Mouse (Mus musculus): Measurements from ENCODE around the gene Rap1gap2.

Rap1gap2 gene

GRCm38 (mm10) chr11:74411943-74412342, 198.8 kb downstream of the Rap1gap2 start:
- DNase-seq (ENCODE audit: low spot score), result no peak

DNA sequence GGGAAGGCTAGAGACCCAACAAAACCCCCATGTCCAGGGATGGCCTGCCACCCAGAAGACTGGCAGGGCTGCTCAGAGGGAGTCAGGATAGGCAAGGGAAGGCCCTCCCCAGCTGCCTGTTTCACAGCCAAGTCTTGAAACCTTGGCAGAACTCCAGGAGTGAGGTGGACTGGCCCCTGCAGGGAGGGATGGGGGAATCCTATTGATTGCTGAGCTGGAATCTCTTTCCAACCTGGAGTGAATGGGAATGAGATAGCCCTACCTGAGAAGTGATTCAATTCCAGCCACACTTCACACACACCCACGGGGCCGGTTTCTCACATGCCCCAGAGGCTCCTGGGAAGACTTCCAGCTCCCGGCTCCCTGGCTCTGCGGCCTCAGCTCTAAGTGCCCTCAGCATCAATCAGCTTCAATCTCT, 200.9 kb downstream of the Rap1gap2 start:
- DNase-seq (ENCODE audit: low spot score), result no peak

DNA sequence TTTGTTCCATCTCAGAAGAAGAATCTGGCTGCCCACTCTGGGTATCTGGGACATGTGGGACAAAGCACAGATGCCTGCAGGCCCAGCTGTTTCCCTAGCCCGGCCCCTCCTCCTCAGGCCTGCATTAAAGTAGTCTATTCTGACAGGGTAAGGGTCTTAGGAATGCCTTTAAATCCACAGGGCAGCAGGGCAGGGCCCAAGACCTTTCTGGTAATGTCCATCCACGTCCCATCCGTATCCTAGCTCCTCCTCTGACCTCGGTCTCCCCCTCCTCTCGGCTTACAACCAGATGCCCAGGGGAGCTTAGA, 201.3 kb downstream of the Rap1gap2 start:
- DNase-seq (ENCODE audit: low spot score), result no peak

GRCm38 (mm10) chr11:74408587-74409446, 201.9 kb downstream of the Rap1gap2 start:
- no peak for DNase-seq (ENCODE audit: low spot score)

DNA sequence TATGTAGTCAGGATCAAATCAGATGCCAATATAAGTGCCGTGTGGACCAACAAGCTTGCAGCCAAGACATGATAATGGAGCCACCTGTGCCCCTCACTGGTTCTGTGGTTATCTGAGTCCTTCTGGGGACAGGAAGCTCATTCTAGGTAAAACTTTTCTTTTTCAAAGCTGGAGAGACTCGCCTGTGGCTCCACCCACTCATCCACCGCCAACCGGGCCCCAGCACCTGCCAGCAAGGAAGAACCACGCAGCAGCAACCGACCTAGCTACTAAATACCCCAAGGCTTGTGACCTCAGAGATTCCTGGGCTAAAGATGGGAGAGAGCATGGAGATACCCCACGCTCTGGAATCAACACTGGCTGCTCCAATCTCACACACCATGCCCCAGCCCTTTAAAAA, 205.5 kb downstream of the Rap1gap2 start:
- no peak for DNase-seq (ENCODE audit: low spot score)

- no peak for DNase-seq (ENCODE audit: low spot score)
These were observed 206.5 kb downstream of the Rap1gap2 start for GRCm38 (mm10) chr11:74404216-74404615.

DNA sequence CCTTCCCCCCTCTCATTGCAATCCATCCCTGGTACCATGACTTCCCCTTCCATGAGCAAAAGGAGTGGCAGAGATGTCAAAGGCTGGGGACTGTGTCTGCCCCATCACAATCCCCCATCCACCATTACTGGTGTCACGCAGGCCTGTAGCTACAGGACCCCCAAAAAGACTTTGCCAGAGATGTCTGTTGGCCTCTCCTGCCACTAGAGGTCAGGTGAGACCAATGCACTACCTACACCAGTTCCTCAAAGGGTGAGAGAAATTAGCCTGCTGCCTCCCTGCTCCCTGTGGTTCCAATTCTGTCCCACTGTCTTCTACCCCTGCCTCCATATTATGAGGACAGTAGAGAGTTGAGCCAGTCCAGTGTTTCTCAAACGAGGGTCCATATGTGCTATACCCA, 208.6 kb downstream of the Rap1gap2 start:
- DNase-seq (ENCODE audit: low spot score), result peak; percentile 59

- no peak for DNase-seq (ENCODE audit: low spot score)
These were observed 215.1 kb downstream of the Rap1gap2 start for GRCm38 (mm10) chr11:74395583-74395982.

DNA sequence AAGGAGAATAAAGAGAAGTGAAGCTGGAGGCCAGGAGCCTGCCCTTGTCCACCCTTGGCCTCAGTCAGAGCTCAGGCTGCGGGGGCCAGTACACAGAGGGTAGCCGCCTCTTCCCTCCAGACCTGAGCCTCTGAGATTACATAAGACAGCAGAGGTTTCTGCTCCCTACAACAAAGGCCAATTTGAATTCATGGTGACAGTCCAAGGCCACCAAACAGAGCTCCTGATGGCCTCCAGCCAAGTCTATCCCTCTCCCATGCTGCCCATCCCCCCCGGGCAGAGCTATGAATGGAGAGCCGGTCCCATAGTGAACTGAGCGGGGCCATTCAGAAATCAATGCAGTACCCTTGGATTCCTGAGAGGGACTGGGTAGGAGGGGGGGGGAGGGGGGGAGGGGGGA, 217.2 kb downstream of the Rap1gap2 start:
- no peak for DNase-seq (ENCODE audit: low spot score)

- no peak for DNase-seq (ENCODE audit: low spot score)
These were observed 217.8 kb downstream of the Rap1gap2 start for GRCm38 (mm10) chr11:74392903-74393302.

GRCm38 (mm10) chr11:74391899-74392298, 218.8 kb downstream of the Rap1gap2 start:
- no peak for DNase-seq (ENCODE audit: low spot score)

DNA sequence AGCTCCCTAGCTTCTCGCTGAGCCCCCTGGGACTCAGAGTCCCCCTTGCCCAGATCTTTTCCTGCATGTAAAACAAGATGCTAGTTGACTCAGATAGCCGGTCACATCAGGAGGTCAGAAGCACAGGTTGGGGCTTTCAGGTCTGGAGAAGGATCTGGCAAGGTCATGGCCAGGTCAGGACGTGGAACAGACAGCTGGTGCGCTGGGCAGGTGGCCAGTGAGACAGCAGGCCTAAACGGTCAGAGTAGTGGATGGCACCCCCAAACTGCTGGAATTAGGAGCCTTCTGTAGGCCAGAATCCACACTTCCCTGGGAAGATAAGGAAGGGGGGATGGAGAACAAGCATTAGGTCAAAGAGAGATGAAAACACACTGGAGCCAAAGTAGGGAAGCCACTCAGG, 223.5 kb downstream of the Rap1gap2 start:
- no peak for DNase-seq (ENCODE audit: low spot score)

GRCm38 (mm10) chr11:74385674-74386073, 225.0 kb downstream of the Rap1gap2 start:
- DNase-seq (ENCODE audit: low spot score), result no peak

DNA sequence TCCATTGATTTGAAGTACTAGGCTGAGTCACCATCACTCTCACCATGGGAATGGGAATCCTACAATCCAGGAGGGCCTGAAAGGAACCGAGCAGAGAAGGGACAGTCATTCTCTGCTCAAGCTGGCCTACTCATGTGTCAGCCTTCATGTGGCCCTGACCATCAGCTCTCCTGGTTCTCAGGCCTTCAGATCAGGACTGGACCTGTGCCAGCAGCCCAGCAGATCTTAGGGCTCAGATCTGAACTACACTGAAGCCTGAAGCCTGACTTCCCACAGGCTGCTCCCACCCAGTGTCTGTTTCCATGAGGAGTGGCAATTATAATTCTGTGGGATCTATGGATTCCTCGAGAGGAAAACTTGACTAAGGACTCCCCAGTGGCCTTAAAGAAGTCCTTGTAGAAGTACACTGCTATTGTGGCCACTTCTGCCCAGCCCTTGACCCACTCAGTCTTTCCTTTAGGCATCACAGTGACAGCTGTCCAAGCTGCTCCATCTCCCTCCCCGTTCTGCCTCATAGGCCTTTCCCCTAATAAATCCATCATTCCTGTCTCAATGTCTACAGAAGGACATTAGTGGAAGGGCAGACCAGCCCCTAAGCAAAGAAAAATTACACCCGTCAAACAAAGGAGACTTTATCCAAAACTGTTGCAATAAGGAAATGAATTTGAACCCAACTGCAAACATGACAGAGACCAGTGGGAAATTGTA, 231.4 kb downstream of the Rap1gap2 start:
- no peak for DNase-seq (ENCODE audit: low spot score)

GRCm38 (mm10) chr11:74376847-74377246, 233.9 kb downstream of the Rap1gap2 start:
- peak; percentile 57 for DNase-seq (ENCODE audit: low spot score)

GRCm38 (mm10) chr11:74371393-74372100, 239.2 kb downstream of the Rap1gap2 start:
- peak; percentile 80 for DNase-seq (ENCODE audit: low spot score)

DNA sequence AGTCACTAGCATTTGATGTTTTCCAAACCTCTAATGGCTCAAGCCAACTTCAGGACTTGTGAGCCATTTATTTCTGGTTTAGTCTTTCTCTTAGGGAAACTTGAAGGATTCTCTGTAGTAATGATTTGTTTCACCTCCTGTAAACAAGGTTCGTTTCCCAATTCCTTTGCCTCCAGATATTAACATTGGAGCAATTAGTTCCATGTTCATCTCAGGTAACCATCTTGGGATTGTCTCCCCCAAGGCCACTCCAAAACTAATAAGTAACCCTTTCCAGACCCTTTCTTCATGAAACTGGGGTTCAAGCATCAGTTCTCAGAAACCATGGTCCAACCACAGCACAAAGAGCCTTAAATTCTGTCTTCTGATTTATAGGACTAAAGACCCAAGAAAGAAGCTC, 248.9 kb downstream of the Rap1gap2 start, which contains the start of gene Olfr412:
Gene Olfr412, plus strand, starts transcription at position 301 of the 400 bp plus-strand sequence.
- no peak for DNase-seq (ENCODE audit: low spot score)

- no peak for DNase-seq (ENCODE audit: low spot score)
These were observed 258.2 kb downstream of the Rap1gap2 start, which contains the start of gene Olfr411 for GRCm38 (mm10) chr11:74352550-74352949. Gene Olfr411, minus strand, starts transcription at chr11:74352650.

DNA sequence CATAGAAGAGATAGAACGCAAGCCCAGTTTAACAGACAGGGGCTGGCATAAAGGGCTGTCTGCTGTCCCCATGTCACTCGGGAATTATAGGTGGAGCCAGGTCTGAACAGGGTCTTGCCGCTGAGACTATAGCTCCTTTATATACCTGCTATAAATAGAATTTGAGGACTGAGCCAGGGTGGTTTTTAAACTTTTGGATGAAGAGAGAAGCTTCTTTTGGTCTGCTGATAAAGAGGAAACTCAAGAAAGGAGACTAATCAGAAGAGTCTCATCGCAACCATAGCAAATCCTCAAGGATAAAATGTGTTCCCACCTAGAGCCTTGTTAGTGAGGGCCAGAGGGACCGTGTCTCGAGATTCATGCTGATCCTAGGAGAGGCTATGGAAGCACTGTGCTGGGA, 272.8 kb downstream of the Rap1gap2 start, which contains the start of gene Olfr410:
Gene Olfr410, minus strand, starts transcription at position 101 of the 400 bp plus-strand sequence.
- DNase-seq (ENCODE audit: low spot score), result no peak

All from embryo, embryonic 10 days (tissue).